Mouse (Mus musculus): ENCODE measurements at regions not wholly inside any gene's neighbourhood (a gene's known extent, or its start where the extent isn't known, plus 50 kb on each side); places are given as distances from the start of the nearest gene placed in this dataset.

- in situ Hi-C loops (cut with MboI; ENCODE audit: low pct_unique_long_range_greater_than_20kb in 1 of 2, low sequenced_read_pairs in 2 of 2, unreplicated experiment in 1 of 2) = no loop called here
These were observed 79.2 kb upstream of the Jarid2 start for GRCm38 (mm10) chr13:44650052-44650451.

DNA sequence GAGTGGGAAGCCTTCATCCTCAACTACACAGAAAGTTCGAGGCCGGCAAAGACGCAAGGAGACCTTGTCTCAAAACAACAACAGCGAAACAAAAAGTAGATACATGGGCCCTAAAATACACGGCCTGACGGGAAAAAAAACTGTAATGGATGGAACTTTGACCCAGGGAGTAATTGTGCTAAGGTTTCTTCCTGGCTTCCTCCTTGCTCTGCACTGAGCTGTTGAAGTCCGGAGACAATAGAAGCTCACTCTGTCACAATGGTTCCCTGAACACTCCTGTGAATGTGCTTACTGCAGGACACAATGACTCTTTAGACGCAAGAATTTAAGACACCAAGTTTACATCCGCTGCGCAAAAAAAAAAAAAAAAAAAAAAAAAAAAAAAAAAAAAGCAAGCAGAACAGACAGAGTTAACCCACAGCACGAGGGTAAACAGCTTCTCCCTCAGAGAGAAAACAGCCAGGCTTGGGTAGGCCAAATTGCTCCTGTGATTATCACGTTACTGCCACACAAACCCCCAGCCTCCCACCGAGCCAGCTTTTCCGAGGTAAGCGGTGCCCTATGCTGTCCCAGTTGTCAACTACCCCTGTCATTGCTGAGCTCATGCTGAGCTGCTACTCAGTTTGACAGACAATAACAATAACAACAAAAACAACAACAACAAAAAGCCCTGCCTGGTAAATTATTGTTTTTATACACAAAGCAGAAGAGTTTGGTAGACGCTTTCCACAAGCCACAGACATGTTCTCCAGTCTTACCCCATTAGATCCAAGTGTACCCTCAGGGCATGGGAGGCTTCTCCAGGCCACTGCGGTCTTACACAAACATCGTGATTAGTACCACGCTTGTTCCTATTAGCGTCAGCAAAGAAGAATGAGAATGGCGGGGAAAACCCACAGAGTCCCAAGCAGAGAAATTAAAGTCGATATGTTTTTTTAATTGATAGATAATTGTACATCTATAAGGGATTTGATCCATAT is 77.7 kb upstream of the Jarid2 start:
- in situ Hi-C loops (cut with MboI; ENCODE audit: low pct_unique_long_range_greater_than_20kb in 1 of 2, low sequenced_read_pairs in 2 of 2, unreplicated experiment in 1 of 2) = no loop called here

- in situ Hi-C loops (cut with MboI; ENCODE audit: low pct_unique_long_range_greater_than_20kb in 1 of 2, low sequenced_read_pairs in 2 of 2, unreplicated experiment in 1 of 2) = no loop called here
These were observed 71.3 kb upstream of the Jarid2 start for GRCm38 (mm10) chr13:44657905-44658414.

GRCm38 (mm10) chr13:44659861-44660260 is 69.4 kb upstream of the Jarid2 start:
- in situ Hi-C loops (cut with MboI; ENCODE audit: low pct_unique_long_range_greater_than_20kb in 1 of 2, low sequenced_read_pairs in 2 of 2, unreplicated experiment in 1 of 2) = no loop called here

DNA sequence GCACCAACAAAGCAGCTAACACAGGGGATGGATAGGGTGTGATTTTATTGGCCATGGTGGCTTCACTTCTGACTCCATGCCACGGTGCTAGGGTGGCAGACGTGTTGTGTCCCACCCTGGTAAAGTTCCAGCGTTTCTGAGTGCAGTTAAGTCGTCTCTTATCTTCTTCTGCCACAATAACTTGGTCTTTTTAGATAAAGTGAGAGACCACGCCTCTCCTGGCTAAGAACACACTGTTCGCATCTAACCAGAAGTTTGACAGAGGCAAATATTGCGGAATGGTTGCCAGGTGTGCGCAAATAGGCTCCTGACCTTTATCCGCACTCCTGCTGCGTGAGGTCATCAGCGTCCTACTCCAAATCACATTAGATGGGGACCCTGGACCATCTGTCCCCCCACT is 66.2 kb upstream of the Jarid2 start:
- in situ Hi-C loops (cut with MboI; ENCODE audit: low pct_unique_long_range_greater_than_20kb in 1 of 2, low sequenced_read_pairs in 2 of 2, unreplicated experiment in 1 of 2) = no loop called here

DNA sequence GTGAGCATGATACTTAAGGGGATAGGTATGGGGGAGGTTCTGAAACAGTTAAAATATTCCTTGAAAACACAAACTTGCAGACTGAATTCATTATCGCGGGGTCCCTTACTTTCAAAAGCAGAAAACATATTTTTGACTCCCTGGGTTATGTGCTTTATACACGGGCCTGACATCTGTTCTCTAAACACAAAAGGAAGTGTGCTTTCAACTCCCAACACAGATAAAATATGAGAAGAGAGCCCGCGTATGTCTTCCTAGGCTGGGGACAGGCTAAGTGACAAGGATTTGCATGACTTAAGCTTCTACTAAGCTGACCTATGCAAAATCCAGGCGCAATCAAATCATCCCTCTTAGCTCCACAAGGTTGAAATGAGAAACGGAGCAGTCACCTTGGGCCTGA is 65.5 kb upstream of the Jarid2 start:
- in situ Hi-C loops (cut with MboI; ENCODE audit: low pct_unique_long_range_greater_than_20kb in 1 of 2, low sequenced_read_pairs in 2 of 2, unreplicated experiment in 1 of 2) = no loop called here

GRCm38 (mm10) chr13:44669761-44670160 is 59.5 kb upstream of the Jarid2 start:
- in situ Hi-C loops (cut with MboI; ENCODE audit: low pct_unique_long_range_greater_than_20kb in 1 of 2, low sequenced_read_pairs in 2 of 2, unreplicated experiment in 1 of 2) = no loop called here

GRCm38 (mm10) chr13:44673337-44673966 is 55.8 kb upstream of the Jarid2 start:
- in situ Hi-C loops (cut with MboI; ENCODE audit: low pct_unique_long_range_greater_than_20kb in 1 of 2, low sequenced_read_pairs in 2 of 2, unreplicated experiment in 1 of 2) = no loop called here

- in situ Hi-C loops (cut with MboI; ENCODE audit: low pct_unique_long_range_greater_than_20kb in 1 of 2, low sequenced_read_pairs in 2 of 2, unreplicated experiment in 1 of 2) = no loop called here
These were observed 55.3 kb upstream of the Jarid2 start for GRCm38 (mm10) chr13:44673967-44674357.

DNA sequence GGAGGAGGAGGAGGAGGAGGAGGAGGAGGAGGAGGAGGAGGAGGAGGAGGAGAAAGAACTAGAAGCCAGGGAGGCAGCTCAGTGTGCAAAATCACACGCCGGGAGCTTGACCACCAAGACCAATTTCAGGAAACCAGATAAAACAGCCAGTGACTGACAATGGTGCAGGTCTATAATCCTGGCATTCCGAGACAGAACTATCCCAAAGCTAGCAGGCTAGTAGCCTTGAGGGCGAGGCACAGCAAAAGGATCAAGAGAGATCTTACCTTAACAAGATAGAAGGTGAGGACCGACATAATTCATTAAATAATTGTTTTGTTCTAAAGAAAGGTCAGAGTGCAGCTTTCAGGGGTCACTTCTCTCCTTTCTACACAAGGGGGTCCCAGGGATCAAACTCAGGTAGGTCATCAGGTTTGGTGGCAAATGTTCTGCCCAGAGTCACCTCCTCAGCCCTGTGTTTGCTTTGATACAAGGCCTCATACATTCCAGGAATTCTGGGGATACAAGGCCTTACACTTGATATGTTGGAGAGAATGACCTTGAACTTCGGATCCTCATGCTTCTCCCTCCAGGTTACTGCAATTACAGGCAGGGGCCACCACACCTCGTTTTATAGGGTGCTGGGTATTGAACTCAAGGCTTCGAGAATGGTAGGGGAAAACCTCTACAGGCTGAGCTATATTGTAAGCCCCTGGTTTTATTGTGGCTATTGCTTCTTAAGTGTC is 54.2 kb upstream of the Jarid2 start:
- in situ Hi-C loops (cut with MboI; ENCODE audit: low pct_unique_long_range_greater_than_20kb in 1 of 2, low sequenced_read_pairs in 2 of 2, unreplicated experiment in 1 of 2) = loop anchor here in 1 of 2 experiments (5.0 kb wide), 1 partner anchor 52 kb away; the partner anchor contains the start of gene Jarid2

- in situ Hi-C loops (cut with MboI; ENCODE audit: low pct_unique_long_range_greater_than_20kb in 1 of 2, low sequenced_read_pairs in 2 of 2, unreplicated experiment in 1 of 2) = loop anchor here in 1 of 2 experiments (5.0 kb wide), 1 partner anchor 51 kb away; the partner anchor contains the start of gene Jarid2
These were observed 53.2 kb upstream of the Jarid2 start for GRCm38 (mm10) chr13:44676041-44676440.

GRCm38 (mm10) chr13:44678121-44678520 is 51.2 kb upstream of the Jarid2 start:
- in situ Hi-C loops (cut with MboI; ENCODE audit: low pct_unique_long_range_greater_than_20kb in 1 of 2, low sequenced_read_pairs in 2 of 2, unreplicated experiment in 1 of 2) = loop anchor here in 1 of 2 experiments (5.0 kb wide), 1 partner anchor 49 kb away; the partner anchor contains the start of gene Jarid2

DNA sequence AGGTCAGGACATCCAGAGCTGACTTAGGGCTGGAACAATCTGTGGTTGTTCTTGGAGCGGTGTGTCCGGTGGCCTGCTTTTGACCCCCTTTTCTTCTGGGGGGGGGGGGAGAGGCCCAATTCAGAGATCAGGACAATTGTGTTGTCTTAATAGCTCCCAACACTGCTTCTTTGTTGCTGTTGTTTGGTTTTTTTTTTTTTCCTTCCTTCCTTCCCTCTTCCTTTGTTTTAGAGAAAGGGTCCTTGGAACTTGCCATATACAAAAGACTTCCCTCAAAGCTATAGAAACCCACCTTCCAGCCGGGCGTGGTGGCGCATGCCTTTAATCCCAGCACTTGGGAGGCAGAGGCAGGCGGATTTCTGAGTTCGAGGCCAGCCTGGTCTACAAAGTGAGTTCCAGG is 49.8 kb upstream of the Jarid2 start:
- in situ Hi-C loops (cut with MboI; ENCODE audit: low pct_unique_long_range_greater_than_20kb in 1 of 2, low sequenced_read_pairs in 2 of 2, unreplicated experiment in 1 of 2) = loop anchor here in 1 of 2 experiments (5.0 kb wide), 1 partner anchor 48 kb away; the partner anchor contains the start of gene Jarid2
